Mouse (Mus musculus): ENCODE data around the gene H2-M10.1. TPM values are rescaled to one million over a fixed set of nuclear protein-coding genes. Genes with fewer than 3 reads are reported as not detected.
"Not testable (repeated sequence)": the region's sequence is repeated elsewhere in the genome, so short reads cannot be mapped to it uniquely, and the experiment has no call there.

The H2-M10.1 gene
- not detected in 2 replicates for polyA plus RNA-seq (2016; fragmentation: Nextera tagmentation; extraction: Ambion mirVana)

- no peak for DNase-seq (ENCODE audit: low spot score)
- H3K27me3 ChIP-seq (ENCODE audit: low read depth, poor library complexity, severe bottlenecking) = no peaks in the 10 kb centered on the region
- no peak within 1 kb of the TSS for H3K4me3 ChIP-seq
- H3K27ac ChIP-seq (replicated peaks) = no peak within 1 kb of the TSS
- WGBS = 88% methylated on average over 4 of the region's 4 CpGs
- no peaks in the 10 kb centered on the region for H3K36me3 ChIP-seq
- no peaks in the 10 kb centered on the region for H3K4me1 ChIP-seq
- H3K9me3 ChIP-seq (replicated peaks) = no peaks in the 10 kb centered on the region
Measured at GRCm38 (mm10) chr17:36326055-36326454, at the start of gene H2-M10.1. H2-M10.1 (minus strand) TSS chr17:36326155.

GRCm38 (mm10) chr17:36368317-36368716 lies 42.4 kb upstream of the H2-M10.1 start, which contains the start of gene H2-M10.3:
H2-M10.3 (minus strand) TSS chr17:36368417.
- H3K36me3 ChIP-seq; H3K9me3 ChIP-seq (replicated peaks); DNase-seq (ENCODE audit: low spot score); H3K4me3 ChIP-seq; H3K27me3 ChIP-seq (ENCODE audit: low read depth, poor library complexity, severe bottlenecking); H3K4me1 ChIP-seq; H3K27ac ChIP-seq (replicated peaks): not testable (repeated sequence)
- 88% methylated on average over 2 of the region's 2 CpGs for WGBS

DNA sequence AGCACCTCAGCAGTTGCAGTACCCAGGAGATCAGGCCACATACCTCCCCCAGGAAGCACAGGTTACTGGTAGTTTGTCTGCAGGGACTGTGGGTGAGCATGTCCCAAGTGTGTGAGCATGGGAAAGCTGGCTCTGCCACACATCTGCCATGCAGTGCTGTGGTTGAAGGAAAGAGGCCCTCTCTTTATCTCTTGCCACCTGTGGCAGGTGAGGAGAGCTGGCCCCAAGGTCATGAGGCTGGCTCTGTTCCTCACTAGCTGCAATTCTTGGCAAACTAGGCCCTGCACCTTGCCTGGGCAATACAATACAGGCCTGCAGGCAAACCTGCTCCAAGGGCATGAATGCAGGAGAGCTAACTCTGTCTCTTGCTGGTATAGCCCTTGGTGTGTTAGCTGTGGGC lies 36.4 kb upstream of the H2-M10.1 start:
- not testable (repeated sequence) for DNase-seq (ENCODE audit: low spot score); H3K9me3 ChIP-seq (replicated peaks); H3K36me3 ChIP-seq; H3K27me3 ChIP-seq (ENCODE audit: low read depth, poor library complexity, severe bottlenecking); H3K27ac ChIP-seq (replicated peaks); H3K4me1 ChIP-seq; H3K4me3 ChIP-seq

- H3K36me3 ChIP-seq; H3K27ac ChIP-seq (replicated peaks); H3K9me3 ChIP-seq (replicated peaks); H3K4me3 ChIP-seq; H3K27me3 ChIP-seq (ENCODE audit: low read depth, poor library complexity, severe bottlenecking); H3K4me1 ChIP-seq: not testable (repeated sequence)
- DNase-seq (ENCODE audit: low spot score) = peak; percentile 30
Measured at GRCm38 (mm10) chr17:36357512-36357911, 31.6 kb upstream of the H2-M10.1 start.

DNA sequence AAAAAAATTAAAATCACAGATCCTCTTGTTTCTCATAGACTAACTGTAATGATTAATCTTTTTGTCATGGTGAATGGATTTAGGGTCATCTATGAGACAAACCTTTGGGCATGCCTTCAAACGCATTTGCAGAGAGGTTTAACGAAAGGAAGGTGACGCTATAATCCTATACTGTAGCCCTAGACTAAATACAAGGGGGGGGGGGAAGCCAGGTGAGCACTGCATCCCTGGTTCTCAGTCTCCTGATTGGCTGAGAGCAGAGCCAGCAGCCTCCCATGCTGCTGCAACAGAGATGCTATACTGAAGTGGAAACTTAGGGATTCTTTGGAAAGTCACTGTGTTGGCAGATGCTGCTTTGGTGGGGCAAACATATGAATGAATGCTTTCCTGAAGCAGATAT lies 29.8 kb upstream of the H2-M10.1 start:
- Histone ChIP-seq H3K4me3 (no peak overlapping the region), H3K36me3 (no peaks in the 10 kb centered on the region), H3K27ac (replicated peaks) (no peak overlapping the region), H3K9me3 (replicated peaks) (no peaks in the 10 kb centered on the region), H3K4me1 (no peaks in the 10 kb centered on the region; the same call in 1 of the 2 replicates), H3K27me3 (ENCODE audit: low read depth, poor library complexity, severe bottlenecking) (no peaks in the 10 kb centered on the region)
- WGBS = 30% methylated on average over 3 of the region's 3 CpGs
- DNase-seq (ENCODE audit: low spot score) = no peak

DNA sequence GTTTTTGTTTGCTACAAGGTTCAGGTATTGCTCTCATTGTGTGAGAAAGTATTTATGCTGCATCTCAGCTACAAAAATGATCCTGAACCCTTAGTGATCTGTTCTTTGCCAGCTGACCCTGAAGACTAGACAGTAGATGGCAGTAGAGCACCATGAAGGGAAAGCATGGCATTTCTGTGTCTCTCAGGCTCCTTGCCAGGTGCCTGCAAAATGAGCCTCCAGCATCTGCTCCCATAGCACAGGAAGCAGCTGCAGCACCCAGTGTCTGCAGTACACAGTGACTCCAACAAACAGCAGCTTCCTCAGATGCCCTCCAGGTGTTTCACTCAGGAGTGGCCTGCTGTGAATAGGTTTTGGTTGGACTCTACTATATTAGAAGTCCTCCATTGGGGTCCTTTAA lies 29.4 kb upstream of the H2-M10.1 start:
- peak; percentile 29 for DNase-seq (ENCODE audit: low spot score)
- H3K4me1 ChIP-seq; H3K36me3 ChIP-seq; H3K27me3 ChIP-seq (ENCODE audit: low read depth, poor library complexity, severe bottlenecking); H3K9me3 ChIP-seq (replicated peaks); H3K27ac ChIP-seq (replicated peaks); H3K4me3 ChIP-seq: not testable (repeated sequence)

GRCm38 (mm10) chr17:36315689-36316253 lies 10.2 kb downstream of the H2-M10.1 start:
- H3K27ac ChIP-seq (replicated peaks) = peak overlapping the region; percentile 85
- H3K9me3 ChIP-seq (replicated peaks) = no peaks in the 10 kb centered on the region
- peaks cover 6% of the 10 kb centered on the region; the same call in 1 of the 2 replicates for H3K4me1 ChIP-seq
- WGBS = 31% methylated on average over 5 of the region's 5 CpGs
- no peaks in the 10 kb centered on the region; the same call in 1 of the 2 replicates for H3K27me3 ChIP-seq (ENCODE audit: low read depth, poor library complexity, severe bottlenecking)
- DNase-seq (ENCODE audit: low spot score) = no peak
- H3K4me3 ChIP-seq = peak overlapping the region; percentile 68
- no peaks in the 10 kb centered on the region for H3K36me3 ChIP-seq

DNA sequence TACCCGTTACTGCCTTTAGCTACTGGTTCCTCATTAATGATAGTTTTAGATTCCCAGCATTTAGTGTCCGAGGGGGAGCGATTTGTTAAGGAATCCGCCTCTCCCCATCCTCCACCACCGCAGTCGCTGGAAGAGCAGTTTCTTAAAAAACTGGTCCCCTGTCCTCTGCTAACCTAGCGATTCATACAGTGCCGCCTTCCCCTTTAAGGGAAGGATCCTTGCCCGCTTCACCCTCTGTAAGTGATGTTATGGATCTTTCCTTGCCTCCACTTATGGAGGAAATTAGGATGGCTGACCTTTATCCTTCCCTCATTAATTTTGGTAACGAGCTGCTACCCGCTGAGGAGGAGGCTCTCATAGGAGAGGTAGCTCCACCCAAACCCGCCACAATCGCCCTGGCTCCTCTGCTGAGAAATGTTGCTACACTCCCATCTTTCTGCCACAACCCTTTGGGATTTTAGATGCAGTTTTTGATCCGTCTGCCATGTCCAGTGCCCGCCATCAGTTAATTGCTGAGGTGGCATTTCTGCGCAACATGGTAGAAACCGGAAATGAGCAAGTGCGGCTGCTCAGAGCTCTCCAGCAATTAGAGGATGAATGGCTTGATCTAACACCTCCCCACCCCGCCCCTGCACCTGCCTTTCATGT lies 10.8 kb downstream of the H2-M10.1 start:
- peak overlapping the region; percentile 85 for H3K27ac ChIP-seq (replicated peaks)
- H3K9me3 ChIP-seq (replicated peaks) = no peaks in the 10 kb centered on the region
- no peaks in the 10 kb centered on the region; the same call in 1 of the 2 replicates for H3K27me3 ChIP-seq (ENCODE audit: low read depth, poor library complexity, severe bottlenecking)
- peak; percentile 59 for DNase-seq (ENCODE audit: low spot score)
- under 1% methylated on average over 19 of the region's 19 CpGs for WGBS
- H3K4me3 ChIP-seq = peak overlapping the region; percentile 68
- peaks cover 6% of the 10 kb centered on the region; the same call in 1 of the 2 replicates for H3K4me1 ChIP-seq
- no peaks in the 10 kb centered on the region for H3K36me3 ChIP-seq

DNA sequence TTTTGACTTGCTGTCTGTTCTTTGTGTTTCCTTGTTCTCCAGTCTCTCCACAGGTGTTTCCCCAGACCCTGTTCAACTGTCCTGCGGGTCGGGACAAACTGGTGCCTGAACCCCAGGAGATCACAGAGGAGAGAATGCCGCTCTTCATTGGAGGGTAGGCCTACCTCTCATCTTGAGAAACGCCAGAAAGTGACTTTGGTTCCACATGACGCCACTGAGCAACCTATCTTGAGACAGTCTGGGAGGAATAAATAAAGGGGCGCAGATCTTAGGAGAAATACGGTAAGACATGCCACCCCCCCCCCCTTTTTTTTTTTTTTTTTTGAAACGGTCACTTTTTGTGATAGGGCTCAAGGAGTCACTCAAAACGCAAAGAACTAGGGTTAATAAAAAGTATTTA lies 11.4 kb downstream of the H2-M10.1 start:
- peak overlapping the region; percentile 68 for H3K4me3 ChIP-seq
- DNase-seq (ENCODE audit: low spot score) = peak; percentile 21
- peak overlapping the region; percentile 85 for H3K27ac ChIP-seq (replicated peaks)
- WGBS = 3% methylated on average over 9 of the region's 9 CpGs
- peaks cover 6% of the 10 kb centered on the region; the same call in 1 of the 2 replicates for H3K4me1 ChIP-seq
- H3K27me3 ChIP-seq (ENCODE audit: low read depth, poor library complexity, severe bottlenecking) = no peaks in the 10 kb centered on the region; the same call in 1 of the 2 replicates
- H3K9me3 ChIP-seq (replicated peaks) = no peaks in the 10 kb centered on the region
- H3K36me3 ChIP-seq = no peaks in the 10 kb centered on the region

DNA sequence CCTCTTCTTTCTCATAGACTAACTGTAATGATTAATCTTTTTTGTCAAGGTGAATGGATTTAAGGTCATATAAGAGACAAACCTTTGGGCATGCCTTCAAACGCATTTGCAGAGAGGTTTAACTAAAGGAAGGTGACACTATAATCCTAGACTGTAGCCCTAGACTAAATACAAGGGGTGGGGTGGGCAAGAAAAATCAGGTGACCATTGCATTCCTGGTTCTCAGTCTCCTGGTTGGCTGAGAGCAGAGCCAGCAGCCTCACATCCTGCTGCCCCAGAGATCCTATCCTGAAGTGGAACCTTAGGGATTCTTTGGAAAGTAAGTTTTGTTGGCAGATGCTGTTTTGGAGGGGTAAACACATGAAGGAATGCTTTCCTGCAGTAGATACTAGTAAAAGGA lies 16.7 kb downstream of the H2-M10.1 start:
- WGBS = 34% methylated on average over 1 of the region's 1 CpGs
- Histone ChIP-seq H3K4me3 (no peak overlapping the region), H3K9me3 (replicated peaks) (no peaks in the 10 kb centered on the region), H3K27ac (replicated peaks) (no peak overlapping the region), H3K4me1 (no peaks in the 10 kb centered on the region), H3K36me3 (no peaks in the 10 kb centered on the region), H3K27me3 (ENCODE audit: low read depth, poor library complexity, severe bottlenecking) (no peaks in the 10 kb centered on the region)
- DNase-seq (ENCODE audit: low spot score) = no peak

DNA sequence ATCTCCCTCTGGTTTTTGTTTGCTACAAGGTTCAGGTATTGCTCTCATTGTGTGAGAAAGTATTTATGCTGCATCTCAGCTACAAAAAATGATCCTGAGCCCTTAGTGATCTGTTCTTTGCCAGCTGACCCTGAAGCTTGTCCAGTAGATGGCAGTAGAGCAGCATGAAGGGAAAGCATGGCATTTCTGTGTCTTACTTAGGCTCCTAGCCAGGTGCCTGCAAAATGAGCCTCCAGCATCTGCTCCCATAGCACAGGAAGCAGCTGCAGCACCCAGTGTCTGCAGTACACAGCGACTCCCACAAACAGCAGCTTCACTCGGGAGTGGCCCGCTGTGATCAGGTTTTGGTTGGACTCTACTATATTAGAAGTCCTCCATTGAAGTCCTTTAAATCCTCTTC lies 17.1 kb downstream of the H2-M10.1 start:
- not testable (repeated sequence) for H3K9me3 ChIP-seq (replicated peaks); H3K4me3 ChIP-seq; H3K36me3 ChIP-seq; H3K27me3 ChIP-seq (ENCODE audit: low read depth, poor library complexity, severe bottlenecking); H3K4me1 ChIP-seq; H3K27ac ChIP-seq (replicated peaks)
- 5% methylated on average over 3 of the region's 3 CpGs for WGBS
- peak; percentile 48 for DNase-seq (ENCODE audit: low spot score)

GRCm38 (mm10) chr17:36286390-36286789 lies 39.6 kb downstream of the H2-M10.1 start, which contains the start of gene H2-M10.2:
H2-M10.2 (minus strand) TSS chr17:36286490.
- Histone ChIP-seq H3K4me1 (no peaks in the 10 kb centered on the region), H3K27me3 (ENCODE audit: low read depth, poor library complexity, severe bottlenecking) (no peaks in the 10 kb centered on the region), H3K4me3 (no peak within 1 kb of the TSS), H3K27ac (replicated peaks) (no peak within 1 kb of the TSS), H3K36me3 (peaks cover 19% of the 10 kb centered on the region), H3K9me3 (replicated peaks) (peaks cover 11% of the 10 kb centered on the region)
- 90% methylated on average over 2 of the region's 2 CpGs for WGBS
- DNase-seq (ENCODE audit: low spot score) = no peak

- H3K9me3 ChIP-seq (replicated peaks) = peaks cover 12% of the 10 kb centered on the region
- H3K4me3 ChIP-seq = no peak overlapping the region
- peaks cover 61% of the 10 kb centered on the region for H3K36me3 ChIP-seq
- H3K4me1 ChIP-seq = no peaks in the 10 kb centered on the region
- WGBS = 92% methylated on average over 4 of the region's 4 CpGs
- H3K27ac ChIP-seq (replicated peaks) = no peak overlapping the region
- no peak for DNase-seq (ENCODE audit: low spot score)
- H3K27me3 ChIP-seq (ENCODE audit: low read depth, poor library complexity, severe bottlenecking) = no peaks in the 10 kb centered on the region
Measured at GRCm38 (mm10) chr17:36281521-36282245, 44.3 kb downstream of the H2-M10.1 start.

Measured in midbrain, embryonic 10.5 days (tissue).